Mouse (Mus musculus): ENCODE data around the gene Snrpa1. TPM values are rescaled to one million over a fixed set of nuclear protein-coding genes. Genes with fewer than 3 reads are reported as not detected.
A peak's percentile ranks its signal among the peaks of the same experiment; 100 is the strongest.

Snrpa1 gene
- polyA plus RNA-seq, 1 experiment from 2014 or later, result 47.6 TPM

- DNase-seq, result no peak
- Histone ChIP-seq H3K36me3 (replicated peaks; ENCODE audit: insufficient read depth, low read length) (no peaks in the 10 kb centered on the region), H3K4me1 (ENCODE audit: insufficient read depth) (peaks cover 44% of the 10 kb centered on the region), H3K27me3 (ENCODE audit: insufficient read depth, low read length) (no peaks in the 10 kb centered on the region), H3K4me2 (ENCODE audit: low read depth, low read length) (no peak overlapping the region), H3K9ac (replicated peaks) (no peak overlapping the region), H3K9me3 (ENCODE audit: low read length) (no peaks in the 10 kb centered on the region), H3K27ac (ENCODE audit: low read depth) (no peak overlapping the region), H3K4me3 (ENCODE audit: low read depth, low read length) (no peak overlapping the region)
- TF ChIP-seq CTCF (IDR thresholded peaks at IDR 0.05; ENCODE audit: low read depth) (no peak), EP300 (IDR thresholded peaks at IDR 0.05; ENCODE audit: low read depth) (no peak)
- ATAC-seq, result no peak
- 61% methylated on average over 3 of the region's 3 CpGs for WGBS (ENCODE audit: insufficient replicate concordance)
These were observed 59.2 kb downstream of the Snrpa1 start for GRCm38 (mm10) chr7:66118046-66118445.

GRCm38 (mm10) chr7:66118796-66119195 lies 60.0 kb downstream of the Snrpa1 start:
- no peaks in the 10 kb centered on the region for H3K36me3 ChIP-seq (replicated peaks; ENCODE audit: insufficient read depth, low read length)
- H3K4me1 ChIP-seq (ENCODE audit: insufficient read depth), result peaks cover 36% of the 10 kb centered on the region
- no peak overlapping the region for H3K4me2 ChIP-seq (ENCODE audit: low read depth, low read length)
- ATAC-seq (no peak), DNase-seq (no peak)
- 67% methylated on average over 7 of the region's 7 CpGs for WGBS (ENCODE audit: insufficient replicate concordance)
- TF ChIP-seq EP300 (IDR thresholded peaks at IDR 0.05; ENCODE audit: low read depth) (no peak), CTCF (IDR thresholded peaks at IDR 0.05; ENCODE audit: low read depth) (no peak)
- H3K27ac ChIP-seq (ENCODE audit: low read depth), result no peak overlapping the region
- no peaks in the 10 kb centered on the region for H3K9me3 ChIP-seq (ENCODE audit: low read length)
- H3K9ac ChIP-seq (replicated peaks), result no peak overlapping the region
- no peak overlapping the region for H3K4me3 ChIP-seq (ENCODE audit: low read depth, low read length)
- H3K27me3 ChIP-seq (ENCODE audit: insufficient read depth, low read length), result no peaks in the 10 kb centered on the region

DNA sequence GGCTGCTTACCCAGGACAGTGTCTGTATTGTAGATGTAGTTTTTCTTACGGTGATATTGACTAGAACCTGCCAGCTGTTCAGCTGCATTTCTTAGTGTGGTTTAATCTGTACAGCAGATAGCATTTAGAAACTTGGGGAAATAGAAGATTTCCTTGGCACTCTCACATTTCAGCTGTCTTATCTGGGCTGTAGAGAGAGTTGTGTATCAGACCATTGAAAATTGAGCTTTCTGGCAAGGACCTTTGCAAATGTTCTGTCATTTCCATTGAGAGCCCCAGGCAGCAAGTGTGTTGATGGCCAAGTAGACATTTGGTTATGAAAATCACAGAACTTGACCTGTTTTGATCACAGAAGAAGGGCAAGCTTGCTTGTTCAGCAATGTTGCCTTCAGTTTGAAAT lies 61.3 kb downstream of the Snrpa1 start:
- no peaks in the 10 kb centered on the region for H3K27me3 ChIP-seq (ENCODE audit: insufficient read depth, low read length)
- H3K4me1 ChIP-seq (ENCODE audit: insufficient read depth), result peaks cover 30% of the 10 kb centered on the region
- WGBS (ENCODE audit: insufficient replicate concordance), result 51% methylated on average over 1 of the region's 1 CpGs
- ATAC-seq (no peak), DNase-seq (no peak)
- TF ChIP-seq EP300 (IDR thresholded peaks at IDR 0.05; ENCODE audit: low read depth) (no peak), CTCF (IDR thresholded peaks at IDR 0.05; ENCODE audit: low read depth) (no peak)
- H3K4me2 ChIP-seq (ENCODE audit: low read depth, low read length), result no peak overlapping the region
- no peak overlapping the region for H3K9ac ChIP-seq (replicated peaks)
- peak overlapping the region; percentile 46; the same call in 1 of the 2 replicates for H3K27ac ChIP-seq (ENCODE audit: low read depth)
- no peaks in the 10 kb centered on the region for H3K9me3 ChIP-seq (ENCODE audit: low read length)
- H3K36me3 ChIP-seq (replicated peaks; ENCODE audit: insufficient read depth, low read length), result no peaks in the 10 kb centered on the region
- no peak overlapping the region for H3K4me3 ChIP-seq (ENCODE audit: low read depth, low read length)

DNA sequence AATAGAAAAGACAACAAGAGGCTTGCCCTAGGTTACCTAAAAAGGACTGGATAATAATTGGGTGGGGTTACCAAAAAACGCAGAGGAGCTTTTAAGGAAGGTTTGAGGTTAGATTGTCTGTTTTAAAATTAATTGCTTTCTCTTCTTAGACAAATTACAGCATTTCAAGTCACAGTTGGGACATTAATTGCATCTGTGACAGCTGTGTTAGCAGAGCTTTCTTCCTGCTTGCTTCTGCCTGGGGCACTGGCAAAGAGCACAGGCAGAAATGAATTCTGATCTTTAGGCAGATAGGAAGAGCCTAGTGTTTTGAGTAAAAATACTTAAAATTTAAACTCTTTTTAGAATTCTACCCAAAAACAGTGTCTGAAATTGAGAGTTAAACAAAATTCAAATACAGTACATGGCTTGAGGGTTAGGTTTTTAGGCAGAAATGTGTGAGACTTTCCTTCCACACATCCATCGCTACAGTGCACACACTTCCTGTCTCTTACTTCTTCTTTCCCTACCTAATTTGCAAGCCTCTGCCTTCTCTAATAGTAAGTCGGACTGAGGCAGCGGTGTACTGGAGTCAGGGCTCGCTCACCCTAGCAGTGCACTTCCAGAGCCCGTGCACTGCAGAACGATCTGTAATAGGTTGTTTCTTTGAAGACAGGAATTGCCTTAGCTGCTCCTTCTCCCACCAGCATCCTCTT lies 62.0 kb downstream of the Snrpa1 start:
- Histone ChIP-seq H3K9ac (replicated peaks) (no peak overlapping the region), H3K4me3 (ENCODE audit: low read depth, low read length) (no peak overlapping the region), H3K36me3 (replicated peaks; ENCODE audit: insufficient read depth, low read length) (0 out of 2 replicates have a peak, but pooled peaks cover 5% of the 10 kb centered on the region), H3K4me2 (ENCODE audit: low read depth, low read length) (peak overlapping the region; percentile 38), H3K27me3 (ENCODE audit: insufficient read depth, low read length) (no peaks in the 10 kb centered on the region), H3K27ac (ENCODE audit: low read depth) (peak overlapping the region; percentile 46), H3K9me3 (ENCODE audit: low read length) (no peaks in the 10 kb centered on the region), H3K4me1 (ENCODE audit: insufficient read depth) (peaks cover 23% of the 10 kb centered on the region)
- ATAC-seq (0 out of 2 replicates have a peak, but pooled peaks have one; percentile 21), DNase-seq (no peak)
- no peak for TF ChIP-seq CTCF (IDR thresholded peaks at IDR 0.05; ENCODE audit: low read depth)
- no peak for TF ChIP-seq EP300 (IDR thresholded peaks at IDR 0.05; ENCODE audit: low read depth)
- WGBS (ENCODE audit: insufficient replicate concordance), result 38% methylated on average over 7 of the region's 7 CpGs

Other genes starting within 250 kb of the Snrpa1 start
- 3.6 and 4.7 TPM in 2 replicates for gene Pcsk6, start 197.3 kb upstream of the Snrpa1 start, polyA plus RNA-seq (2015; fragmentation: Nextera tagmentation; extraction: Ambion mirVana)
- gene Gm45213, start 15.4 kb upstream of the Snrpa1 start, polyA plus RNA-seq (2015; fragmentation: Nextera tagmentation; extraction: Ambion mirVana), result not detected in 2 replicates
- 103 and 120 TPM in 2 replicates for gene Selenos, start 20.6 kb downstream of the Snrpa1 start, polyA plus RNA-seq (2015; fragmentation: Nextera tagmentation; extraction: Ambion mirVana)
- gene Chsy1, start 50.5 kb downstream of the Snrpa1 start, polyA plus RNA-seq (2015; fragmentation: Nextera tagmentation; extraction: Ambion mirVana), result 3.9 and 5.0 TPM in 2 replicates